Mouse (Mus musculus) stomach, embryonic 16.5 days (tissue): Measurements from ENCODE around the gene Prpf6. TPM values are rescaled to one million over a fixed set of nuclear protein-coding genes. Genes with fewer than 3 reads are reported as not detected.

Source experiments
- ATAC-seq: fragments of 200-750 bp; cut with Nextera tagmentation; 2 replicates; pipeline ENCODE4 v1.8.0; 2017; ENCODE audit warnings: moderate number of reproducible peaks, moderate TSS enrichment; ENCODE audit not compliant: insufficient read depth, low FRiP score
- H3K27ac ChIP-seq: fragments of 300-500 bp; sonication (generic); 2 replicates; pipeline ENCODE4 v1.5.1; 2014; ENCODE audit warnings: low read length
- H3K27me3 ChIP-seq: fragments of 300-500 bp; sonication (generic); 2 replicates; pipeline ENCODE4 v1.6.1; 2014; ENCODE audit warnings: low read length, control low read depth, mixed read lengths; ENCODE audit not compliant: control insufficient read depth, insufficient read depth
- H3K36me3 ChIP-seq: fragments of 300-500 bp; sonication (generic); 2 replicates; pipeline ENCODE4 v1.6.1; 2014; ENCODE audit warnings: low read length; ENCODE audit not compliant: control insufficient read depth, insufficient read depth
- H3K4me1 ChIP-seq: fragments of 300-500 bp; sonication (generic); 2 replicates; pipeline ENCODE4 v1.6.1; 2014; ENCODE audit warnings: low read length, control low read depth, mixed read lengths; ENCODE audit not compliant: control insufficient read depth, insufficient read depth
- H3K4me2 ChIP-seq: fragments of 300-500 bp; sonication (generic); 2 replicates; pipeline ENCODE4 v1.6.1; 2014; ENCODE audit warnings: low read depth, low read length, mixed read lengths
- H3K4me3 ChIP-seq: fragments of 300-500 bp; sonication (generic); replicated peaks from 2 replicates; pipeline ENCODE4 v1.5.1; 2014; ENCODE audit warnings: mild to moderate bottlenecking, low read length
- H3K9ac ChIP-seq: fragments of 300-500 bp; sonication (generic); 2 replicates; pipeline ENCODE4 v1.6.1; 2014; ENCODE audit warnings: low read length
- H3K9me3 ChIP-seq: fragments of 300-500 bp; sonication (generic); replicated peaks from 2 replicates; pipeline ENCODE4 v1.6.1; 2016; ENCODE audit warnings: low read length, control low read depth; ENCODE audit not compliant: control insufficient read depth
- WGBS: fragments of 180-500 bp; shearing (Covaris S2); extraction: QIAGEN DNeasy Blood & Tissue Kit; methylation state at CpG from one replicate; pipeline ENCODE4 v1.1.7; 2014; 5-methylcytosine and 5-hydroxymethylcytosine counted together
- polyA plus RNA-seq: library from polyadenylated mRNA; unstranded; fragments of >200 nt; fragmentation: Nextera tagmentation; extraction: Ambion mirVana; gene quantifications from 2 replicates; pipeline ENCODE4 v1.2.1, GENCODE M21; 2015

Gene Prpf6
- polyA plus RNA-seq, 1 experiment from 2014 or later = 59.1 TPM

GRCm38 (mm10) chr2:181681978-181682377 lies 90.3 kb downstream of the Prpf6 start:
- ATAC-seq = 0 out of 2 replicates have a peak, but pooled peaks have one; percentile 12
- no peak overlapping the region for H3K4me2 ChIP-seq
- H3K27me3 ChIP-seq = no peaks in the 10 kb centered on the region
- H3K9me3 ChIP-seq = no peaks in the 10 kb centered on the region
- no peak overlapping the region for H3K4me3 ChIP-seq
- WGBS = 47% methylated on average over 1 of the region's 1 CpGs
- H3K27ac ChIP-seq = no peak overlapping the region
- H3K9ac ChIP-seq = no peak overlapping the region
- H3K36me3 ChIP-seq = peaks cover 11% of the 10 kb centered on the region; the same call in 1 of the 2 replicates
- peaks cover 16% of the 10 kb centered on the region for H3K4me1 ChIP-seq

DNA sequence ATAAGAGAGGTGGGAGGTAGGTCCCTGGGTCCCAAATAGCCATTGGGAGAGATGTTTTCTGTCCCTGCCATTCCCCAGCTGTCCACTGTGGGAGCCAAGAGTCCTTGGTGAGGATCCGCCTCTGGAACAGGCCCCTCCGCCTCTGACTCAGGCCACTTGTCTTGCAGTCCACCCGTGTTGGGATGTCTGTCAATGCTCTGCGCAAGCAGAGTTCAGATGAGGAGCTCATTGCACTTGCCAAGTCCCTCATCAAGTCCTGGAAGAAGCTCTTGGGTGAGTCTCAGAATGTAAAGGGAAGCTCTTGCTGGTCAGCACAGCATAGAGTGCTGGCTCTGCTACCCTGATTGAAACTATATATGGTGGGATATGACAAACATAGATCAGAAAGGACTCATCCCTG lies 91.7 kb downstream of the Prpf6 start:
- Histone ChIP-seq H3K9ac (no peak overlapping the region), H3K27me3 (no peaks in the 10 kb centered on the region), H3K27ac (no peak overlapping the region), H3K4me3 (no peak overlapping the region), H3K4me2 (no peak overlapping the region), H3K9me3 (no peaks in the 10 kb centered on the region), H3K36me3 (peaks cover 11% of the 10 kb centered on the region; the same call in 1 of the 2 replicates), H3K4me1 (peaks cover 16% of the 10 kb centered on the region)
- WGBS = 62% methylated on average over 4 of the region's 4 CpGs
- ATAC-seq = no peak

GRCm38 (mm10) chr2:181684713-181685112 lies 93.0 kb downstream of the Prpf6 start:
- 59% methylated on average over 1 of the region's 1 CpGs for WGBS

GRCm38 (mm10) chr2:181685686-181686085 lies 94.0 kb downstream of the Prpf6 start:
- Histone ChIP-seq H3K36me3 (peaks cover 11% of the 10 kb centered on the region; the same call in 1 of the 2 replicates), H3K4me1 (peaks cover 10% of the 10 kb centered on the region), H3K27me3 (no peaks in the 10 kb centered on the region), H3K9me3 (no peaks in the 10 kb centered on the region), H3K4me3 (no peak overlapping the region), H3K9ac (no peak overlapping the region), H3K27ac (no peak overlapping the region), H3K4me2 (no peak overlapping the region)
- WGBS = 93% methylated on average over 4 of the region's 4 CpGs
- ATAC-seq = no peak

More at GRCm38 (mm10) chr2:181684713-181685112, 93.0 kb downstream of the Prpf6 start:
- Histone ChIP-seq H3K9ac (no peak overlapping the region), H3K27ac (no peak overlapping the region), H3K27me3 (no peaks in the 10 kb centered on the region), H3K4me1 (peaks cover 12% of the 10 kb centered on the region), H3K9me3 (no peaks in the 10 kb centered on the region), H3K4me3 (no peak overlapping the region), H3K36me3 (peaks cover 11% of the 10 kb centered on the region; the same call in 1 of the 2 replicates), H3K4me2 (no peak overlapping the region)
- ATAC-seq = no peak

DNA sequence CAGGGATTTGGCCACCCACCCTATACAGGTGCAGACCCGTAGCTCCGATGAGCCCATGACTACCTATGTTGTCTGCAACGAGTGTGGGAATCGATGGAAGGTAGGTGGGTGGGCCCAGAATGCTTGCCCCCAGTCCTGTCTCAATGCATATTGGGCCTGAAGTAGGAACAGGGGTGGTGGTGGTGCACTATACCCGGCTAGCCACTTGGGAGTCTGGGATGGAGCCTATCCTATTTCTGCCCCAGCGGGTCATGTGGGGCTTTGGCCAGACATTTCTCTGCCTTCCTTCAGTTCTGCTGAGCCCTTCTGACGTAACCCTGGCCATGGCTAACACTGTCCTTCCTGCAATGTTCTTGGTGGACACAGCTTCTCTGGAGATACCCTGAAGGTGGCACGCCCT lies 95.9 kb downstream of the Prpf6 start:
- Histone ChIP-seq H3K27me3 (no peaks in the 10 kb centered on the region), H3K4me2 (no peak overlapping the region), H3K9ac (no peak overlapping the region), H3K27ac (no peak overlapping the region), H3K4me1 (0 out of 2 replicates have a peak, but pooled peaks cover 4% of the 10 kb centered on the region), H3K9me3 (no peaks in the 10 kb centered on the region), H3K4me3 (no peak overlapping the region), H3K36me3 (peaks cover 11% of the 10 kb centered on the region; the same call in 1 of the 2 replicates)
- WGBS = 92% methylated on average over 8 of the region's 8 CpGs
- ATAC-seq = no peak

DNA sequence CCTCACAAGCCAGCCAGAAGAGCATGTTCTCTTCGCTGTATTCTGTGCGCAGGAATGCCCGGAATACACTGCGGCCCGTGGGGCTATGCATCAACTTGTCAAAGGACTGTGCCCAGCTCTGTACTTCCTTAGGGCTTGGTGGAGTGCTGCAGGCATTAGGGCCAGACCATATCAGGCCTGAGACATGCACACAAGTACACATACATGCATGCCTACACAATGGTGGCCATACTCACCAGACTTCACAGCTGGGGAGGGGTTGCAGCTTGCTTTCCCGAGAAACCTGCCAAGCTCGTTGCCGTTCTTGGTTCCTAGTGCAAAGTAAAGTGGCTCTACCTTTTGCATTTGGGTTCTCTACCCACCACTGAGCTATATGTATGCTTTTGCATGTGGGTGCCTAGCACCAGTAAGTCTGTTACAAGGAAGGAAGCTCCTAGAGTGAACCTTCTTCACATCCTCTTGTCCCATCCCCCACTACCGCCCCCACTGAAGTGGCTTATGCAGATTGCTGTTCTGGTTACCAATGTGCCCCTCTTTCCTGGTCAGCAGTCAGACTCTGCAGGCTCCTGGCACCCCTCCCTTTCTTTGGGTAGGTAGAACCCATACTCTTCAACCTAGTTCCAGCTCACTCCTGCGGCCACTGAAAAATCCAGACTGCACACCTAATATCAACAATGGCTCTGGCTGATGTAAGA lies 97.9 kb downstream of the Prpf6 start:
- H3K4me2 ChIP-seq = no peak overlapping the region
- H3K36me3 ChIP-seq = peaks cover 11% of the 10 kb centered on the region; the same call in 1 of the 2 replicates
- no peak overlapping the region for H3K27ac ChIP-seq
- H3K9me3 ChIP-seq = no peaks in the 10 kb centered on the region
- ATAC-seq = no peak
- no peaks in the 10 kb centered on the region for H3K27me3 ChIP-seq
- no peak overlapping the region for H3K9ac ChIP-seq
- 0 out of 2 replicates have a peak, but pooled peaks cover 11% of the 10 kb centered on the region for H3K4me1 ChIP-seq
- H3K4me3 ChIP-seq = no peak overlapping the region
- WGBS = 85% methylated on average over 10 of the region's 10 CpGs

GRCm38 (mm10) chr2:181691083-181691482 lies 99.4 kb downstream of the Prpf6 start:
- no peaks in the 10 kb centered on the region for H3K27me3 ChIP-seq
- H3K9ac ChIP-seq = no peak overlapping the region
- H3K27ac ChIP-seq = no peak overlapping the region
- no peaks in the 10 kb centered on the region for H3K9me3 ChIP-seq
- H3K4me3 ChIP-seq = no peak overlapping the region
- ATAC-seq = no peak
- H3K4me1 ChIP-seq = 0 out of 2 replicates have a peak, but pooled peaks cover 11% of the 10 kb centered on the region
- WGBS = 84% methylated on average over 6 of the region's 6 CpGs
- H3K4me2 ChIP-seq = no peak overlapping the region
- peaks cover 7% of the 10 kb centered on the region; the same call in 1 of the 2 replicates for H3K36me3 ChIP-seq

GRCm38 (mm10) chr2:181691571-181691970 lies 99.9 kb downstream of the Prpf6 start:
- no peak overlapping the region for H3K27ac ChIP-seq
- H3K9me3 ChIP-seq = no peaks in the 10 kb centered on the region
- no peak overlapping the region for H3K9ac ChIP-seq
- ATAC-seq = no peak
- no peaks in the 10 kb centered on the region for H3K27me3 ChIP-seq
- H3K4me1 ChIP-seq = 0 out of 2 replicates have a peak, but pooled peaks cover 11% of the 10 kb centered on the region
- H3K4me3 ChIP-seq = no peak overlapping the region
- H3K4me2 ChIP-seq = no peak overlapping the region
- H3K36me3 ChIP-seq = peaks cover 4% of the 10 kb centered on the region; the same call in 1 of the 2 replicates
- 85% methylated on average over 4 of the region's 4 CpGs for WGBS

- no peaks in the 10 kb centered on the region for H3K27me3 ChIP-seq
- H3K36me3 ChIP-seq = no peaks in the 10 kb centered on the region
- 83% methylated on average over 3 of the region's 3 CpGs for WGBS
- H3K9me3 ChIP-seq = no peaks in the 10 kb centered on the region
- H3K4me2 ChIP-seq = peak overlapping the region; percentile 93
- H3K9ac ChIP-seq = no peak overlapping the region
- H3K4me1 ChIP-seq = 0 out of 2 replicates have a peak, but pooled peaks cover 11% of the 10 kb centered on the region
- no peak for ATAC-seq
- peak overlapping the region; percentile 62; the same call in 1 of the 2 replicates for H3K4me3 ChIP-seq
- H3K27ac ChIP-seq = no peak overlapping the region
Observed at GRCm38 (mm10) chr2:181692304-181692703, 100.6 kb downstream of the Prpf6 start.
